Mouse (Mus musculus) regulatory T cell (primary cell): ENCODE data around the gene Islr.

ENCODE experiments used
- in situ Hi-C: fragments of 300-600 bp; cut with MboI, MseI; formaldehyde crosslinking; loops from one replicate; pipeline ENCODE4 v1.15.1; 2025; ENCODE audit warnings: high pct_unique_total_duplicates

The Islr gene

DNA sequence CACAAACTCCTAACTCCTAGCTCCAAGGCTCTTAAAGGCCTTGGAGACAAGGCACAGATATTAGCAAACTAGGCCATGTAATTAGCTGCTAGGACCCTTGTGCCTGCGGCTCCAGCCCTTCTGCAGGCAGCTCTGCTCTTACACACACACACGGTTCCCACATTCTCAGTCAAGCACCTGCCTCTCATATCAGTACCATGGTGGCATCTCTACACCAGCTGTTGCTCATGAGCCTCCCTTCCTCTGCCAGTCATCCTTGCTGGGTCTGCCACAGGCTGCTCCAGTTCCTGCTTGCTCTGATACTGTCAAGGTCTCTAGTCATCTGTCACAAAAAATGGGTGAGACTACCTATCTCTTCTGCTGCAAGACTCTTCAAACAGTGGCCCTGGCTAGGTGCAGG is 20.2 kb upstream of the Islr start:
- in situ Hi-C loops, result no loop called here

DNA sequence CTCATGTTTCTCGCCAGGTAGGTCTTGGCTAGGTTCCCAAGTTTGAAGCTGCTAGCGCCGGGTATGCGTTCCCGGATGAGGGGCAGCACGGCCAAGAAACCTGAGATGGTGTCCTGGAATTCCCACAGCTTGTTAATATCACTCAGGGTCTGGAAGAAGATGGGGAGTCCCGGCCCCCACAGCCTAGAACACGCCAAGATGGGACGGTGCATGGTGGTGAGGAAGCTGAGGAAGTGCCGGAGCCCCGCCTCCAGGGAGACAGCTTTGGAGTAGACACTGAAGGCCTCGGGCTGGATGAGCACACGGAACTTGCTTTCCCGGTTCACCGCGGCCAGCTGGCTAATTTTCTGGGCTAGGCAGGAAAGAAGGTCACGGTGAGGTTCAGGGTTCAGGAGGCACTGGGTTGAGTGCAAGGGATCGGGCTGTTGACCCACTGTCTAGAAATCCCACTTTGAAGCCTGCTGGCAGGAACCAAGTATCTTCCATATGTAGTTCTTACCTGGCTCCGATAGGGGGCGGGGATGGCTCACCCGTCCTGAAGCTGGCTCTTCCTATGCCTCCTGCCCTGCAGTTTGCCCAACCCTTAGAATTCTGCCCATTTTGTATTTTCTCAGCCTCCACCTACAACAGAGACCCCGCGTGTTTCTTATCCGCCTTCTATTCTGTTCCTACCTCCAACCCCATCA is 16.3 kb upstream of the Islr start:
- in situ Hi-C loops, result no loop called here

DNA sequence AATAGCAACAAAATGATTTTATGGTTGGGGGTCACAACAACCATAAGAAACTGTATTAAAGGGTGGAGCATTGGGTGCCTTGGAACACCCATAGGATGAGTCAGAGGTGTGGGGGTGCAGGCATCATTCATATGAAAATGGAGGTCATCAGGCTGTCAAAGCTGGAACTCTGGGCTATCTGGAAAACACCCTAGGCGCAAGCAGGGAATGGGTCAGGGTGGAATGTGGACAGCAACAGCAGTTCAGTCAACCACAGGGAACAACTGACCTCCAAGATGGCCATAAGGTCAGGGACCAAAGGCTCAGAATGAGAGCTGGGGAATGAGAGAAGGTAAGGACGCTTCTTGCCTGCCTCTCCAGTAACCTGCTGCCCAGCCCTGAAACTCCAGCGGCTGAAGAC is 14.4 kb upstream of the Islr start:
- in situ Hi-C loops, result no loop called here

- in situ Hi-C loops, result no loop called here
Measured at GRCm38 (mm10) chr9:58216402-58216801, 12.3 kb upstream of the Islr start.

DNA sequence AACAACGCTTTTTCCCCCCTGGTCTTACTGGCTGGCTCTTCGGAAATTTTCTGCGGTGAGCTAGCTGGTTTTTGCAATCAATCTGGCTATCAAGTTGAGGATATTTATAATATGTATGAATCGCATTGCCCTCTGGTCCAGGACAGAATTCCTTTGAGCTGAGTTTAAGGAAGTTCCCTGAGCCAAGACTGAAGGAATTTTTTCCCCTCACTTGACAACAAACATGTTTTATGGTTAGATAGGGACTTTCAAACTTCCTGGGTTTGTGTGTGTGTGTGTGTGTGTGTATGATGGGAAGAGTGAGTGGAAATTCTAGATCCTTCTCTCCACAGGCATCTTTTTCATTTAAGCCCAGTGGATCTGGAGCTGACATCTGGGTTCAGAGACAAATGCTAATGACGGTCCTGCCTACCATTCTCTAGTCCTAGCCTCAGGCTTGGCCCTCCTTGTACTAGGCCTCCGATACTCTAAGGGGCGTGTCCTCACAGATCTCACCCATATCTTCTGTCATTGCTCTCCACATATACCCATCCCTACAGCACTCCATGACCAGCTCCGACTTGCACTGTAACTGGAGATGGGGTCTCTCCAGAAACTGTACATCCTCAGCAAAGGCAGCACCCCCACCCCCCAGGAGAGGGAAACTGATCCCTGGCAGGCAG is 10.5 kb upstream of the Islr start:
- in situ Hi-C loops, result no loop called here

- in situ Hi-C loops, result no loop called here
Measured at GRCm38 (mm10) chr9:58213865-58214264, 9.8 kb upstream of the Islr start.

DNA sequence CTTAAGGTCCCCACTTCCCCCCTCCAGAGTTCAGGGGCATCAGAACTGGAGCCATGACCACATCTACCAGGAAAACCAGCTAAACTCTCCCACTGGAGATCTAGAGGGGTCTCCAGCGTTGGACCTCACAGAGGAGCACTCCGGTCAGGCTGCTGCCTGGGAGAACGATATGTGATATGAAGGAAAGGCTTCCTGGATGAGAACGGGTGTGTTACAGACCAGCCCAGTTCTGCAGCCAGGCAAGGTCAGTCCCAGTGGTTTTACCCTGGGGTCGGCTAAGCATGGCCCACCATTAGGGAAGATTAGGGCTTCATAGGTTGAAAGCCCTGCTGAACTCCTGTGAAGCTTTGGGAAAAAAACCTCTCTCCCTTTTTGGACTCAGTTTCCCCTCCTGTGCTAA is 9.3 kb upstream of the Islr start:
- in situ Hi-C loops, result no loop called here

DNA sequence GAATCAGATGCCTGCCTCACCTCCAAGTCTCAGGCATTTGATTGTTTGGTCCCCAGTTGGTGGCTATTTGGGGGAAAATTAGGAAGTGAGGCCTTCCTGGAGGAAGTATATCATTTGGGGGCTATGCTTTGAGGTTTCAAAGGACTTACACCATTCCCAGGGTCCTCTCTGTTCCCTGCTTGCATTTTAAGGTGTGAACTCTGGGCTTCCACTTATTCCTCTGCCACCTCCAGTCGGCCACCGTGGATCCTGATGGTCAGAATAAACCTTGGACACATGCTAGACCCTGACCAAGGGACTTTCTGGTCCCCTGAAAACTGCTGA is 6.2 kb upstream of the Islr start:
- in situ Hi-C loops, result no loop called here

DNA sequence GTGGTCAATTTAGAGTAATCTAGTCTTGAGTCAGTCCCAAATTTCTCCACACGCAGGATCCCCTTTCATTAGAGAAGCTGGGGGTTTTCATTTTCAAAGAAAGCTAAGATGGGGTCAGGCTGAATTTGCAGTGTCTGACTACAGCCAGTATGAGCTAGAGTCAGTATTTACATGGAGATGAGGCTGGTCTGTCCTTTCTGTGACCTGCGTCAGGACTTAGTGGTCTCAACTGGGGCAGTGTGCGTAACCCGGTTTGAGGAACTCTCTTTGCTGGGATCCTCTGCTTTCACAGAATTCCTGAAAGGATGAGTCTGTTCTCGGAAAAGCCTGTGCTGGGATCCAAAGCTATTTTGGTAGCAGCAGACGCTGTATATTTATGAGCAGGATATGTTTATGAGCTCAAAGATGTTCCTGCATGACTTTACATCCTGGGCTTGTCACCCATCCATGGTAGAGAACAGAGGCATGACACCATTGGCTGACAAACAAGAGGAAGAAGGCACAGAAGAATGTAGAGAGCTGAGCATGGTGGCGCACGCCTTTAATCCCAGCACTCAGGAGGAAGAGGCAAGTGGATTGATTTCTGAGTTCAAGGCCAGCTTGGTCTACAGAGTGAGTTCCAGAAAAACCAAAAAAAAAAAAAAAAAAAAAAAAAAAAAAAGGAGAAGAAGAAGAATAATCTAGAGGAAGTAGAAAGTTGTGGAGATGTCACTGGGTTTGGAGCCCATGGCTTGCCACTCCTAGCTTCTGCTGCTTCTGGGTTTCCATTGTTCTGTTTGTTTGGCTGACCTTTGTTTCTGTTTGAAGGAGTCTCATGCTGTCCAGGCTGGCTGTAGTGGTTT is 5.6 kb upstream of the Islr start:
- in situ Hi-C loops, result no loop called here

DNA sequence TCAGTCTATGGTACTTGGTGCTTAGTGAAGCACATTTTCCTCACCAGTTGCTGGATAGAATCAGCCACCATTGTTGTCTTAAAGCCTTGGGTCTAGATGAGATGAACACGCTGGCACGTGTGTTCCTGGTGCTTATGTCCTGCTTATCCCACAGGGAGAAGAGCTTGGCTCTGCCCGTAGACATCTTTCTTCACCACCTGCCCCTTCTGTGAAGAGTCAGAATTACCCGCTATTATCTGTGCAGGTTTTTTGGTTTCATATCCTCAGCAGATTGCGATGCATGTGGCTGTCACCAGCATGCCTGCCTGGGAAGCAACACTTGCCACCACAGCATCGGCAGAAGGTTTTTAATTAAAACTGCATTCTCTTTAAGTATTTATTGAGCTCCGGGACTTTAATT is 1.9 kb upstream of the Islr start:
- in situ Hi-C loops, result no loop called here

DNA sequence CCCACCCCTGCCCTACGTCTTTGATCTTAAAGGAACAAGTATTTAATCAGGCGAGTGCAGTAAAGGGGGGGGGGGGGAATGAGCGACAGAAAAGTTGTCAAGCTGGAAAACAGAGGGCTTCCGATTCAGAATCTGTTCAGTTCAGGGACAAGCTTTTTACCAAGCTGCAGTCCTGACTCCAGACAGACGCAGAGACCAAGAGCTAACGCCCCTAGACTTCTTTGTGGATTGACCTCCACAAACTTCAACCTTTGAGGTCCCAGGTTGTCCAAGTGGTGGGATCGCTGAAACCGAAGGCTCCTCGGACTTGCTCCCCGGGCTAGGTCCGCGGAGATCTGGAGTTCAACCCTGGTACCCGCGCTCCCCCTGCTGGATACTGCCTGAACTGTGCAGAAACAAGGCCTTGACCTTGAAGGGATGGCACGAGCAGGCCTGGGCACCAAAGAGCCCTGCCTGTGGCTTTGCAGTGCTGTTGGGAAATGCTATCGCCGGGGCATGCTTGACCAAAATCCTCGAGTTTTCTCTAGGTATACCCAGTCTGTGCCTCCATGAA is 418 bp upstream of the Islr start:
- in situ Hi-C loops, result loop anchor here (5.0 kb wide), 1 partner anchor 167 kb away; no protein-coding TSS in a partner anchor

GRCm38 (mm10) chr9:58202676-58203453 is 1.2 kb downstream of the Islr start:
- in situ Hi-C loops, result loop anchor here (5.0 kb wide), 1 partner anchor 166 kb away; no protein-coding TSS in a partner anchor

DNA sequence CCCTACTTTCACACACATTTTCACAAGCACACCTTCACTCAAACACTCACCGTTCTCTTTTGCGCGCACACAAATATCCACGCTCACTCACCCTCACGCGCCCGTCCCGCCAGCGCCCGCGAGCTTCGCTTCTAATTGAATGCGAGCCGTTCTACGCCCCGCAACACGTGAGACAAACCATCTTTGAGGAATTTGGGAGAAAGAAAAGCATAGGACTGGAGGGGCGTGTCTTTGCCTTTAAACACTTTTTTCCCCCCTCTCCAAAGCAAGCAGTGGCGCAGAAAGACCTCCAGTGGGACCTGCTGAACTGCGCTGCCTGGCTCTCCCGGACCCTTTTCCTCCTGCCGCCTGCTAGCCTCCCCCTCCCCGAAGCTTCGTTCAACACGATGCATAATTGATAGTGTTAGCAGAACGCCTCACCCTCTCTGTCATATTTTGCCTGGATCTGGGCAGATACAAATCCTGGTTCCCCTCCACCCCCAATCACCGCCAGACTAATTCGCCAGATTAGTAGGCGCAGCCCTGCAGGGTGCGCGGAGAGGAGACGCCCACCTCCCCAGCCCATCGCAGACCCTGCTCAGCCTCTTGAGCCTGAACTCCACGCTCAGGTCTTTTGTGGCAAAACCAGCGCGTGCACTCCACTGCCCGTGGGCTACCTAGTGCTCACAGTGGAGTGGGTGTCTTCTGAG is 2.1 kb downstream of the Islr start:
- in situ Hi-C loops, result loop anchor here (5.0 kb wide), 1 partner anchor 165 kb away; no protein-coding TSS in a partner anchor

- in situ Hi-C loops, result loop anchor here (5.0 kb wide), 1 partner anchor 164 kb away; no protein-coding TSS in a partner anchor
Measured at GRCm38 (mm10) chr9:58201091-58201842, 2.8 kb downstream of the Islr start.

DNA sequence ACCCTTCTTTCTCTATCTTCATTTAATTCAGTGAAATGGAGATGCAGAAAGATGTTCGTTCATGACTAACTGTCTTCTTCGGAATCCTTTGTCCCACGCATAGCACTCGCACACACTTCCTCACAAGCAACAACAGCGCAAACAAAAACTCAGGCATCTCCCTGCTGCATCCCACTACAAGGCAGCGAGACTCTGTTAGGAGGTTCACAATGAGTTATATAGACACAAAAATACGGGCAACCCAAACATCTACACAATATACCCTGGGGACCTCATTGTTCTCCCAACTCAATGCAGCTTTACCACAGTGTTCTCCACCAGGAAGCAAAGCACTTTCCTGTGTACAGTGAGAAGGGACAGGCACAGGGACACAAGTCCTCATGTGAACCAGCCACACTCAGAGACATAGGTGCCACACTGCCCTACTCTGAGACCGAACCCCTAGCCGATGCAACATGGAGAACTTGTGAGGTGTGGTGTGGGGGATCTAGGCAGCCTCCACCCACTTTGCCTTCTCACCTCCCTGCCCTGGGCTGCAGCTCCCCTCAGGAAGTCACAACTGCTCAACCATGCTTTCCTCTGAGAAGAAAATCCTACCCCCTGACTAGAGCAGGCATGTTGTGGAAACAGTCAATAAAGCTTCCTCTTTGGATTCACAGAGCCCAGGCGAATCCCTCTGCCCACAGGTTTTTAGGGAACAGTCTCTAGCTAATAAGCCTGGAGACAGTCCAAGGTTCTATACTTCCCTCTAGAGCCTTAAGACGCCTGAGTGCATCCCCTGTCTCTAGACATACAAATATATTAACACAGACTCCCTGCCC is 3.6 kb downstream of the Islr start:
- in situ Hi-C loops, result loop anchor here (5.0 kb wide), 1 partner anchor 163 kb away; no protein-coding TSS in a partner anchor

- in situ Hi-C loops, result loop anchor here (5.0 kb wide), 1 partner anchor 162 kb away; no protein-coding TSS in a partner anchor
Measured at GRCm38 (mm10) chr9:58199381-58200269, 4.5 kb downstream of the Islr start.

DNA sequence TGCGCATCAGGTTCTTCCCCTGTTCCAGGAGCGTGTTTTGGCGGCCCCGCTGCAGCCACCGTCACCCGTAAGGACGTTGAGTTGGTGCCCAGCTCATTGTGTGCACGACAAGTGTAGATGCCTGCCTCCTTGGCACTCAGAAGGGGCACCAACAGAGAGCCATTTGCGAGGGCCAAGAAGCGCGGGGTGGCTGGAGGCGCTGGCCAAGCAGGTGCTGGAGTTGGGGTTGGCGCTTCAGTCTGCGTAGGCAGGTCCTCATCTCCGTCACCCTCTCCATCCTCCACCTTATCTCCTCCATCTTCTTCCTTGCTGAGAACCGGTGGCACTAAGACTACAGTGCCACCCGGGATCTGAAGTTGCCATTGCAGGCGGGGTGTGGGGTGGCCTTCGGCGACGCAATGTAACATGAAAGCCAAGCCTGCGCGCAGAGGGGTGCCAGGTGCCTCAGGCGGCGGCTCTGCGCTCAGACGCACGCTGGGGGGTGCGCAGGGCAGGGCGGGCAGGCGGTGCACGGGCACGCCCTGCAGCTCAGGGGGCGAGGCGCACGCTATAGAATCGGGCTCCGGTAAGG is 5.2 kb downstream of the Islr start:
- in situ Hi-C loops, result no loop called here
